Mouse (Mus musculus) cortical plate, adult 2 months (tissue): ENCODE data around the gene Msi2.

Experiments
- CTCF ChIP-seq: fragments of 200-500 bp; IDR thresholded peaks from 2 replicates; pipeline ENCODE4 v1.5.1; 2011; ENCODE audit warnings: mild to moderate bottlenecking, control low read depth, low read length; ENCODE audit not compliant: insufficient read depth; ENCODE audit errors: extremely low read depth
- POLR2A ChIP-seq: fragments of 200-500 bp; IDR thresholded peaks from 2 replicates; pipeline ENCODE4 v1.6.1; 2011; ENCODE audit warnings: mild to moderate bottlenecking, low read length, control low read depth; ENCODE audit not compliant: insufficient read depth; ENCODE audit errors: extremely low read depth

DNA sequence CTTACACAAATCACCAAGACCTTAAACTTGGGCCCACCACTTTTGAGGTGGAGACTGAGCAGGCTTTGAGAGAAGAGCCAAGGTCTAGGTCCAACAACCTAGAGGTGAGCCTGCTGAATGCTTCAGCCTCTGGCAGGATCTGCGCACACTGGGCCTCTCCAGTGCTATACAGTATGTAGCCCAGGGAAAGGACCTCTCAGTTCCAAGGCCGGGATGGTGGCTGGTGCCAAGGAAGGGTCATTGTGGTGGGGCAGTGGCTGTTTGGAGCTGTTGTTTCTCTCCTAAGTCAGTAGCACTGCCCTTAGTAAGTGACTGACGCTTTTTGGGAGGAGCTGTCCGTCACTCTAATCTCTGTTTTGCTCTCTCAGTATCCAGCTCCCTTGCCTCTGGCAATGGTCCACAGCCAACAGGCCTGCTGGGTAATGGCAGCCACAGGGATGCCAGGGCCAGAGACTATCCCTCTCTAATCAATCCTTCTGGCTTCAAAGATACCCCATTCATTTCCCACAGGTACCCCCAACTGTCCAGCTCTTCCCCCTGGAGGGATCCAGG lies 243.3 kb downstream of the Msi2 start:
- no peak for TF ChIP-seq CTCF
- TF ChIP-seq POLR2A, result no peak
